Mouse (Mus musculus) Patski (cell line): Measurements from ENCODE around the gene Dscam. TPM values are rescaled to one million over a fixed set of nuclear protein-coding genes. Genes with fewer than 3 reads are reported as not detected.
A peak's percentile ranks its signal among the peaks of the same experiment; 100 is the strongest.

Experiments
- ATAC-seq: fragments of 100-300 bp; one replicate; pipeline ENCODE4 v1.8.0; 2021
- CTCF ChIA-PET: fragments of 350-600 bp; sonication (Branson Sonifier 250); formaldehyde crosslinking; loops from one replicate; lab custom pipeline; 2022; ENCODE audit warnings: inconsistent platforms; lab: Charles Lee
- POLR2A ChIA-PET: fragments of 350-600 bp; sonication (Branson Sonifier 250); formaldehyde crosslinking; loops from one replicate; lab custom pipeline; 2022; ENCODE audit warnings: antibody characterized with exemption, inconsistent platforms; lab: Charles Lee
- DNase-seq: peaks from one replicate; pipeline ENCODE4 v3.0.0-alpha.2; 2011; ENCODE audit warnings: low read depth, low spot score
- H3K27me3 ChIP-seq: fragments of 371-371 bp; one replicate; pipeline ENCODE4 v1.5.1; 2021
- CTCF ChIP-seq: fragments of 100-300 bp; IDR thresholded peaks from one replicate; pipeline ENCODE4 v1.5.1; 2021
- in situ Hi-C: fragments of 300-500 bp; cut with MboI; formaldehyde crosslinking; loops from 3 replicates; pipeline ENCODE4 v1.11.1; 2018; ENCODE audit warnings: low pct_unique_long_range_greater_than_20kb, mixed read lengths
- polyA plus RNA-seq: library from polyadenylated mRNA; unstranded; gene quantifications from one replicate; pipeline ENCODE4 v1.2.3, GENCODE M21; 2021

Dscam gene
- polyA plus RNA-seq, 1 experiment from 2014 or later, result 0.03 TPM

- H3K27me3 ChIP-seq, result peaks cover 4% of the 10 kb centered on the region
- in situ Hi-C loops, result no loop called here
- no peak for TF ChIP-seq CTCF
- ATAC-seq (no peak), DNase-seq (no peak)
- CTCF ChIA-PET, result no interaction called here
- POLR2A ChIA-PET, result no interaction called here
Observed at GRCm38 (mm10) chr16:97003965-97004364, 166.6 kb downstream of the Dscam start.

DNA sequence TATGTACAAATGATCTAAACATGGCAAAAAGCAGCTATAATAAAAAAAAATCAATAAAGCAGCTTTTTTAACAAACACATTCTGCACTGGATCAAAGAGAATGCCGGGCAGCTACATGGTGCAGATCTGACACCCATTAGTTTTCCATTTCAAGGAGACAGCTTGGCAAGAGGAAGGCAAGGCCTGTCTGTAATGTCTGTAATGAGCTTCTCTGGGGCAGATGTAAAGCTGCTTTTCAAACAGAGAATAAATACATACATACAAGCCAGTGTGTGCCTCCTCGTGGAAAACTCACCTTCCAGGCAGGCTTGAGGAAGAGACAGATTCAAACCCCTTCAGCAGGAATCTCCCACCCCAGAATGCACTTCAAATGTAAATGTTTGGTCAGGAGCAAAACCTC, 167.7 kb downstream of the Dscam start:
- TF ChIP-seq CTCF, result no peak
- no peak for DNase-seq
- in situ Hi-C loops, result no loop called here
- ATAC-seq, result no peak
- peaks cover 4% of the 10 kb centered on the region for H3K27me3 ChIP-seq
- CTCF ChIA-PET, result interaction anchor here (1.2 kb wide), 1 partner anchor 9 kb away, joined by 3 read pairs; no protein-coding TSS in a partner anchor
- POLR2A ChIA-PET, result no interaction called here

DNA sequence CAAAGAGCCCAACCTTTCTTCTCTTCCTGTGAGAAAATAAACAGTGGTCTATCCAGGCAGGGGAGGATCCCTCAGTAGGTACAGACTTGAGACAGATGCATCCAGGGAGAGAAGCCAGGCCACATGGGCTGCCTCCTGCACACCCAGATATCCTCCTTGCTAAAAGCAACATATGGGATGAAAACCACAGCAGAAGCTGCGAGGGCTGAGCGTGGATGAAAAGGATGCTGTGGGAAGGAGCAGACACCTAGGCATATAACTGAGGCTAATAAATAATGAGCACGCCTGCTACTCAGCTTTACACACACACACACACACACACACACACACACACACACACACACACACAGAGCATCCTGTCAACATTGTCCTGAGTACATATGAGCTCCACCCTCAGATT, 168.4 kb downstream of the Dscam start:
- in situ Hi-C loops, result no loop called here
- DNase-seq (no peak), ATAC-seq (no peak)
- H3K27me3 ChIP-seq, result peaks cover 4% of the 10 kb centered on the region
- CTCF ChIA-PET, result no interaction called here
- POLR2A ChIA-PET, result no interaction called here
- no peak for TF ChIP-seq CTCF

- in situ Hi-C loops, result no loop called here
- DNase-seq (no peak), ATAC-seq (no peak)
- peaks cover 4% of the 10 kb centered on the region for H3K27me3 ChIP-seq
- POLR2A ChIA-PET, result no interaction called here
- no peak for TF ChIP-seq CTCF
- CTCF ChIA-PET, result interaction anchor here (1.5 kb wide), 1 partner anchor 10 kb away, joined by 3 read pairs; no protein-coding TSS in a partner anchor
Observed at GRCm38 (mm10) chr16:96996854-96997253, 173.7 kb downstream of the Dscam start.

DNA sequence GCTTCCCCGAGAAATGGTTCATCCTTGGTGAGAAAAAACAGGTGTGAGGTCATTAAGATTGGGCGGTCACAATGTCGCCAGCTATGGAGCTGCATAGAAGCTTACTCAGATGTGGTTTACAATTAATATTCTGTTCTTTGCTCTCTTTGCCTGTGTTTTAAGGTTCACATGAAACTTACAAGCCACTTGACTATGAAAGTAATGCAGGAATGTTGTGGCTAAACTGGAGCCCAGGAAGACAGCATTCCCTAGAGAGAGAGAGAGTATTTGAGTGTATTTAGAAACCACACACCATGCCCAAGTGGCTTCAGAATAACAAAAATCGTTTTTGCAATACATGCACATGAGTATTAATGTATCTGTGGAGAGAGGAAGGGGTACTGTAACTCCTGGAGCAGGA, 174.7 kb downstream of the Dscam start:
- no peak for TF ChIP-seq CTCF
- CTCF ChIA-PET, result interaction anchor here (1.4 to 1.5 kb wide), 2 partner anchors 11 to 85 kb away, joined by 3 read pairs; no protein-coding TSS in a partner anchor
- in situ Hi-C loops, result no loop called here

GRCm38 (mm10) chr16:96987396-96987795, 183.2 kb downstream of the Dscam start:
- POLR2A ChIA-PET, result no interaction called here
- DNase-seq (no peak), ATAC-seq (no peak)
- TF ChIP-seq CTCF, result no peak
- H3K27me3 ChIP-seq, result no peaks in the 10 kb centered on the region
- in situ Hi-C loops, result no loop called here
- CTCF ChIA-PET, result interaction anchor here (1.2 to 1.4 kb wide), 2 partner anchors 10 to 115 kb away, joined by 3 read pairs; no protein-coding TSS in a partner anchor

More for the DNA sequence above, 174.7 kb downstream of the Dscam start:
- ATAC-seq (peak; percentile 85), DNase-seq (peak; percentile 17)
- POLR2A ChIA-PET, result no interaction called here
- H3K27me3 ChIP-seq, result peaks cover 4% of the 10 kb centered on the region

- H3K27me3 ChIP-seq, result no peaks in the 10 kb centered on the region
- no peak for DNase-seq
- ATAC-seq, result no peak
- in situ Hi-C loops, result no loop called here
- ChIA-PET POLR2A (no interaction called here), CTCF (no interaction called here)
- no peak for TF ChIP-seq CTCF
Observed at GRCm38 (mm10) chr16:96973300-96973699, 197.3 kb downstream of the Dscam start.

GRCm38 (mm10) chr16:96971768-96972167, 198.8 kb downstream of the Dscam start:
- ChIA-PET CTCF (no interaction called here), POLR2A (no interaction called here)
- no peaks in the 10 kb centered on the region for H3K27me3 ChIP-seq
- no peak for ATAC-seq
- in situ Hi-C loops, result no loop called here
- no peak for DNase-seq
- no peak for TF ChIP-seq CTCF

DNA sequence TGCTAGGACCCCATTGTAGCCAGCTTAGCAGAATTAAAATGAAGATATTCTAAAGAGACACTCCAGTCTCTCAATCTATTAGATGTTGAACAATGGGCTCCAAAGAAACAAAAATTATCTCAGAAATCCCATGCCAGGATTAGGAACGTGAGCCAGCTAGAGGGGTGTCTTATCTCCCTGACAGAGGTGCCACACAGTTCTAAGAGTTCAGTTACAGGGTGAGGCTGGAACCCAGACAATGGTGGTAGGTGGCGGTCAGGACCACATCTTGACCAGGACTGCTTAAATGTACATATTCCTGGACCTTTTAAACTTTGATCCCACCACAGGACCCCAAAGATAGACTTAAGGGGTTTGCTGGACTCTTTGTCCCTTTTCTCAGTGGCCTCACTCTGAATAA, 200.1 kb downstream of the Dscam start:
- in situ Hi-C loops, result no loop called here
- POLR2A ChIA-PET, result no interaction called here

GRCm38 (mm10) chr16:96969643-96970042, 200.9 kb downstream of the Dscam start:
- ChIA-PET POLR2A (no interaction called here), CTCF (interaction anchor here (1.2 kb wide), 1 partner anchor 39 kb away, joined by 3 read pairs; no protein-coding TSS in a partner anchor)
- in situ Hi-C loops, result no loop called here
- H3K27me3 ChIP-seq, result no peaks in the 10 kb centered on the region
- no peak for ATAC-seq
- TF ChIP-seq CTCF, result no peak
- DNase-seq, result no peak

More for the DNA sequence above, 200.1 kb downstream of the Dscam start:
- DNase-seq (no peak), ATAC-seq (no peak)
- no peaks in the 10 kb centered on the region for H3K27me3 ChIP-seq
- TF ChIP-seq CTCF, result no peak
- CTCF ChIA-PET, result no interaction called here

GRCm38 (mm10) chr16:96968885-96969480, 201.6 kb downstream of the Dscam start:
- no peak for TF ChIP-seq CTCF
- no peaks in the 10 kb centered on the region for H3K27me3 ChIP-seq
- ChIA-PET CTCF (interaction anchor here (1.0 to 1.2 kb wide), 2 partner anchors 11 to 39 kb away, joined by 3 read pairs; no protein-coding TSS in a partner anchor), POLR2A (no interaction called here)
- DNase-seq (no peak), ATAC-seq (no peak)
- in situ Hi-C loops, result no loop called here
